Mouse (Mus musculus) forebrain, embryonic 14.5 days (tissue): Measurements from ENCODE around the gene Kcne4. TPM values are rescaled to one million over a fixed set of nuclear protein-coding genes. Genes with fewer than 3 reads are reported as not detected.

Source experiments
- ATAC-seq: fragments of 200-750 bp; cut with Nextera tagmentation; 2 replicates; pipeline ENCODE4 v1.8.0; 2017; ENCODE audit warnings: mild to moderate bottlenecking, moderate library complexity
- DNase-seq: peaks from one replicate; pipeline ENCODE4 v3.0.0-alpha.2; 2015; ENCODE audit warnings: low spot score
- H3K27ac ChIP-seq: fragments of 300-500 bp; sonication (generic); 2 replicates; pipeline ENCODE4 v1.5.1; 2014; ENCODE audit warnings: low read depth, mild to moderate bottlenecking, control low read depth, low read length, moderate library complexity
- H3K27me3 ChIP-seq: fragments of 300-500 bp; sonication (generic); replicated peaks from 2 replicates; pipeline ENCODE4 v1.6.1; 2014; ENCODE audit warnings: low read length, control low read depth, mixed read lengths; ENCODE audit not compliant: control insufficient read depth, insufficient read depth
- H3K36me3 ChIP-seq: fragments of 300-500 bp; sonication (generic); 2 replicates; pipeline ENCODE4 v1.6.1; 2014; ENCODE audit warnings: low read length, control low read depth; ENCODE audit not compliant: control insufficient read depth, insufficient read depth
- H3K4me1 ChIP-seq: fragments of 300-500 bp; sonication (generic); 2 replicates; pipeline ENCODE4 v1.6.1; 2014; ENCODE audit warnings: antibody characterized with exemption, low read length, control low read depth; ENCODE audit not compliant: control insufficient read depth, insufficient read depth
- H3K4me2 ChIP-seq: fragments of 300-500 bp; sonication (generic); 2 replicates; pipeline ENCODE4 v1.6.1; 2014; ENCODE audit warnings: mild to moderate bottlenecking, control low read depth, low read length
- H3K4me3 ChIP-seq: fragments of 300-500 bp; sonication (generic); 2 replicates; pipeline ENCODE4 v1.5.1; 2014; ENCODE audit warnings: low read depth, low read length, control low read depth
- H3K9ac ChIP-seq: fragments of 300-500 bp; sonication (generic); 2 replicates; pipeline ENCODE4 v1.6.1; 2014; ENCODE audit warnings: mild to moderate bottlenecking, low read length, control low read depth, moderate library complexity
- H3K9me3 ChIP-seq: fragments of 300-500 bp; sonication (generic); replicated peaks from 2 replicates; pipeline ENCODE4 v1.6.1; 2016; ENCODE audit warnings: low read length, control low read depth, mixed read lengths; ENCODE audit not compliant: control insufficient read depth
- WGBS: fragments of 180-500 bp; shearing (Covaris S2); extraction: QIAGEN DNeasy Blood & Tissue Kit; methylation state at CpG from one replicate; pipeline ENCODE4 v1.1.7; 2014; 5-methylcytosine and 5-hydroxymethylcytosine counted together
- polyA plus RNA-seq: library from polyadenylated mRNA; unstranded; fragments of >200 nt; fragmentation: Nextera tagmentation; extraction: Ambion mirVana; gene quantifications from 2 replicates; pipeline ENCODE4 v1.2.1, GENCODE M21; 2014

Gene Kcne4
- polyA plus RNA-seq, 1 experiment from 2014 or later, result 1.3 TPM

GRCm38 (mm10) chr1:78864799-78865346, 48.3 kb downstream of the Kcne4 start:
- Histone ChIP-seq H3K36me3 (no peaks in the 10 kb centered on the region), H3K27me3 (no peaks in the 10 kb centered on the region), H3K9ac (no peak overlapping the region), H3K4me1 (no peaks in the 10 kb centered on the region), H3K9me3 (no peaks in the 10 kb centered on the region), H3K4me3 (no peak overlapping the region), H3K27ac (no peak overlapping the region), H3K4me2 (no peak overlapping the region)
- DNase-seq (peak; percentile 11), ATAC-seq (no peak)
- 78% methylated on average over 4 of the region's 4 CpGs for WGBS

- WGBS, result 80% methylated on average over 5 of the region's 5 CpGs
- H3K9ac ChIP-seq, result no peak overlapping the region
- no peak overlapping the region for H3K4me3 ChIP-seq
- no peaks in the 10 kb centered on the region for H3K36me3 ChIP-seq
- no peak overlapping the region for H3K4me2 ChIP-seq
- H3K27me3 ChIP-seq, result no peaks in the 10 kb centered on the region
- no peak for ATAC-seq
- H3K9me3 ChIP-seq, result no peaks in the 10 kb centered on the region
- no peak for DNase-seq
- no peaks in the 10 kb centered on the region for H3K4me1 ChIP-seq
- no peak overlapping the region for H3K27ac ChIP-seq
Observed at GRCm38 (mm10) chr1:78865991-78866390, 49.4 kb downstream of the Kcne4 start.

DNA sequence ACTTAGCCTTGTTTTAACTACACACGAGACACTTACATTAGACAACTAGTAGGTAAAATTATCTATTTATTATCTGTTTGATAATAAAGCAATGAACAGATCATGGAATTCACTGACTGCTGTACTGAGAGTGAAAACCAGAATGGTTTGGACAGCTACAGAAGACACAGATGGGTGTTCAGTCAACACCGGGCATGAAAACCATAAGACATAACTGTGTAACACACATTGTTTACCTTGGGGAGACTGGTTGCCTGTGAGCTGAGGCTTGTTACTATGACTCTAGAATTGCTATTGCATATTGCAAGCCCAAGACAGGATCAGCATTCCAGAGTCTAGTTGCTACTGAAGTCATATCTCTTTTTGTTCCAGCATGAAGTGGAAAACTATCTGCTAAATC, 49.9 kb downstream of the Kcne4 start:
- no peaks in the 10 kb centered on the region for H3K9me3 ChIP-seq
- WGBS, result 86% methylated on average over 2 of the region's 2 CpGs
- H3K9ac ChIP-seq, result no peak overlapping the region
- ATAC-seq, result no peak
- H3K27ac ChIP-seq, result no peak overlapping the region
- H3K4me2 ChIP-seq, result no peak overlapping the region
- no peaks in the 10 kb centered on the region for H3K36me3 ChIP-seq
- DNase-seq, result no peak
- H3K4me1 ChIP-seq, result no peaks in the 10 kb centered on the region
- H3K27me3 ChIP-seq, result no peaks in the 10 kb centered on the region
- no peak overlapping the region for H3K4me3 ChIP-seq

Other genes with a start within 250 kb of the Kcne4 start
- gene Acsl3, start 158.9 kb upstream of the Kcne4 start, polyA plus RNA-seq, result 81.5 and 101 TPM in 2 replicates
- gene Utp14b, start 158.7 kb upstream of the Kcne4 start, polyA plus RNA-seq, result 3.4 and 3.6 TPM in 2 replicates